Mouse (Mus musculus): ENCODE measurements at regions not wholly inside any gene's neighbourhood (a gene's known extent, or its start where the extent isn't known, plus 50 kb on each side); places are given as distances from the start of the nearest gene placed in this dataset.
"Not testable (repeated sequence)": the region's sequence is repeated elsewhere in the genome, so short reads cannot be mapped to it uniquely, and the experiment has no call there.

DNA sequence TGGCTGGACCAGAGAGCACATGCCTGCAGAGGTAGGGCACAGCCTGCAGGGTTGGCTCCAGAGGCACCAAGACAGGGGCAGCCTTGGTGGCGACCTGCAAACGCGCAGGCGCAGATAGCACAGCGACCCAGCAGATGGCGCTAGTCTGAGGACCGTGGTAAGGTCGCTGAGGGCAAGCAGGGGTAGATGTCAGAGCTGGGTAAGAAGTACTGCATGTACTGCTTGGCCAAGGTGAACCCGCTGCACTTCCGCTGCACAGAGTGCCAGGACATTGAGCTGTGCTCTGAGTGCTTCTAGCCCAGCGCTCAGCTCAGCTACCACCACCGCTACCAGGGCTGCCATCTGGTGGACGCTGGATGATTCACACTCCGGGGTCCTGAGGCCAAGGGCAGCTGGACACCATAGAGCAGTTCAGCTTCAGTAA lies 68.3 kb downstream of the Hsp90b1 start:
- not testable (repeated sequence) for H3K9me3 ChIP-seq (replicated peaks; ENCODE audit: control insufficient read depth, low read length); H3K9ac ChIP-seq (ENCODE audit: low read length); H3K36me3 ChIP-seq (ENCODE audit: control insufficient read depth, insufficient read depth, low read length); H3K4me1 ChIP-seq (ENCODE audit: control insufficient read depth, insufficient read depth, low read length); H3K27me3 ChIP-seq (replicated peaks; ENCODE audit: control insufficient read depth, insufficient read depth, low read length); H3K27ac ChIP-seq (ENCODE audit: low read depth, low read length)
- peak; percentile 69 for DNase-seq (ENCODE audit: low spot score)
- ATAC-seq = peak; percentile 77
- H3K4me2 ChIP-seq (ENCODE audit: low read length) = peak overlapping the region; percentile 43
- peak overlapping the region; percentile 19 for H3K4me3 ChIP-seq (ENCODE audit: low read depth, low read length)
- WGBS = 5% methylated on average over 14 of the region's 14 CpGs

DNA sequence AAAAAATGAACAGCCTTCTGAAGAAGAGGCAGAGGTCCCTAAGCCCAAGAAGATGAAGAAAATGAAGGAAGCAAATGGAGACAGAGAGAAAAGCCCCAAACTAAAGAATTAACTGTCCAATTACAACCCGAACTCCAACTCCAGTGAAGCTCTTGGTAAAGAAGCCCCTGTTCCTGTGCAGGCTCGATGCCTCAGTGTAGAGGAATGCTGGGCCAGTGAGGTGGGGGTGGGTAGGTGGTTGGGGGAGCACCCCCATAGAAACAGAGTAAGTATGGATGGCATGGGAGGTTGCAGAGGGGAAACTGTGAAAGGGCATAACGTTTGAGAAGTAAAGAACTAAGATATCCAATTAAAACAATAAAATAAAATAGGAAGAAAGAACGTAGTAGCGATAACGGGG lies 68.8 kb downstream of the Hsp90b1 start:
- not testable (repeated sequence) for H3K9ac ChIP-seq (ENCODE audit: low read length); DNase-seq (ENCODE audit: low spot score); H3K4me1 ChIP-seq (ENCODE audit: control insufficient read depth, insufficient read depth, low read length); H3K27me3 ChIP-seq (replicated peaks; ENCODE audit: control insufficient read depth, insufficient read depth, low read length); H3K27ac ChIP-seq (ENCODE audit: low read depth, low read length); H3K9me3 ChIP-seq (replicated peaks; ENCODE audit: control insufficient read depth, low read length); ATAC-seq; H3K36me3 ChIP-seq (ENCODE audit: control insufficient read depth, insufficient read depth, low read length)
- H3K4me2 ChIP-seq (ENCODE audit: low read length) = peak overlapping the region; percentile 43
- 0 out of 2 replicates have a peak overlapping the region, but pooled peaks have one; percentile 19 for H3K4me3 ChIP-seq (ENCODE audit: low read depth, low read length)
- 31% methylated on average over 6 of the region's 6 CpGs for WGBS

GRCm38 (mm10) chr10:86626734-86627133 lies 78.6 kb downstream of the Hsp90b1 start:
- H3K4me3 ChIP-seq (ENCODE audit: low read depth, low read length); H3K36me3 ChIP-seq (ENCODE audit: control insufficient read depth, insufficient read depth, low read length); ATAC-seq; H3K4me2 ChIP-seq (ENCODE audit: low read length); H3K27ac ChIP-seq (ENCODE audit: low read depth, low read length); H3K9ac ChIP-seq (ENCODE audit: low read length); H3K4me1 ChIP-seq (ENCODE audit: control insufficient read depth, insufficient read depth, low read length); H3K9me3 ChIP-seq (replicated peaks; ENCODE audit: control insufficient read depth, low read length); DNase-seq (ENCODE audit: low spot score); H3K27me3 ChIP-seq (replicated peaks; ENCODE audit: control insufficient read depth, insufficient read depth, low read length): not testable (repeated sequence)

- not testable (repeated sequence) for DNase-seq (ENCODE audit: low spot score); H3K27ac ChIP-seq (ENCODE audit: low read depth, low read length); H3K9me3 ChIP-seq (replicated peaks; ENCODE audit: control insufficient read depth, low read length); H3K4me3 ChIP-seq (ENCODE audit: low read depth, low read length); H3K4me1 ChIP-seq (ENCODE audit: control insufficient read depth, insufficient read depth, low read length); H3K9ac ChIP-seq (ENCODE audit: low read length); ATAC-seq; H3K4me2 ChIP-seq (ENCODE audit: low read length); H3K36me3 ChIP-seq (ENCODE audit: control insufficient read depth, insufficient read depth, low read length); H3K27me3 ChIP-seq (replicated peaks; ENCODE audit: control insufficient read depth, insufficient read depth, low read length)
- 84% methylated on average over 6 of the region's 6 CpGs for WGBS
Measured at GRCm38 (mm10) chr10:86617958-86618664, 87.2 kb downstream of the Hsp90b1 start.

GRCm38 (mm10) chr10:86612341-86612740 lies 93.0 kb downstream of the Hsp90b1 start:
- H3K27ac ChIP-seq (ENCODE audit: low read depth, low read length) = not testable (repeated sequence)

GRCm38 (mm10) chr10:86610027-86610426 lies 95.3 kb downstream of the Hsp90b1 start:
- ATAC-seq; DNase-seq (ENCODE audit: low spot score): not testable (repeated sequence)
- 64% methylated on average over 2 of the region's 2 CpGs for WGBS

More at GRCm38 (mm10) chr10:86612341-86612740, 93.0 kb downstream of the Hsp90b1 start:
- not testable (repeated sequence) for DNase-seq (ENCODE audit: low spot score); H3K36me3 ChIP-seq (ENCODE audit: control insufficient read depth, insufficient read depth, low read length); H3K27me3 ChIP-seq (replicated peaks; ENCODE audit: control insufficient read depth, insufficient read depth, low read length); H3K9ac ChIP-seq (ENCODE audit: low read length); H3K4me1 ChIP-seq (ENCODE audit: control insufficient read depth, insufficient read depth, low read length); H3K4me2 ChIP-seq (ENCODE audit: low read length); H3K4me3 ChIP-seq (ENCODE audit: low read depth, low read length); ATAC-seq; H3K9me3 ChIP-seq (replicated peaks; ENCODE audit: control insufficient read depth, low read length)
- 57% methylated on average over 1 of the region's 1 CpGs for WGBS

GRCm38 (mm10) chr10:86600843-86601242 lies 102.1 kb upstream of the Syn3 start:
- not testable (repeated sequence) for ATAC-seq; H3K4me1 ChIP-seq (ENCODE audit: control insufficient read depth, insufficient read depth, low read length); H3K36me3 ChIP-seq (ENCODE audit: control insufficient read depth, insufficient read depth, low read length); H3K9me3 ChIP-seq (replicated peaks; ENCODE audit: control insufficient read depth, low read length); H3K9ac ChIP-seq (ENCODE audit: low read length); H3K4me3 ChIP-seq (ENCODE audit: low read depth, low read length); H3K4me2 ChIP-seq (ENCODE audit: low read length); DNase-seq (ENCODE audit: low spot score); H3K27me3 ChIP-seq (replicated peaks; ENCODE audit: control insufficient read depth, insufficient read depth, low read length); H3K27ac ChIP-seq (ENCODE audit: low read depth, low read length)
- WGBS = 54% methylated on average over 7 of the region's 7 CpGs

More at GRCm38 (mm10) chr10:86610027-86610426, 95.3 kb downstream of the Hsp90b1 start:
- H3K4me1 ChIP-seq (ENCODE audit: control insufficient read depth, insufficient read depth, low read length); H3K9ac ChIP-seq (ENCODE audit: low read length); H3K4me2 ChIP-seq (ENCODE audit: low read length); H3K36me3 ChIP-seq (ENCODE audit: control insufficient read depth, insufficient read depth, low read length); H3K4me3 ChIP-seq (ENCODE audit: low read depth, low read length); H3K27me3 ChIP-seq (replicated peaks; ENCODE audit: control insufficient read depth, insufficient read depth, low read length); H3K27ac ChIP-seq (ENCODE audit: low read depth, low read length); H3K9me3 ChIP-seq (replicated peaks; ENCODE audit: control insufficient read depth, low read length): not testable (repeated sequence)

- H3K27me3 ChIP-seq (replicated peaks; ENCODE audit: control insufficient read depth, insufficient read depth, low read length); H3K4me3 ChIP-seq (ENCODE audit: low read depth, low read length); H3K4me2 ChIP-seq (ENCODE audit: low read length); H3K36me3 ChIP-seq (ENCODE audit: control insufficient read depth, insufficient read depth, low read length); H3K9me3 ChIP-seq (replicated peaks; ENCODE audit: control insufficient read depth, low read length); H3K27ac ChIP-seq (ENCODE audit: low read depth, low read length); DNase-seq (ENCODE audit: low spot score); ATAC-seq; H3K9ac ChIP-seq (ENCODE audit: low read length); H3K4me1 ChIP-seq (ENCODE audit: control insufficient read depth, insufficient read depth, low read length): not testable (repeated sequence)
- 91% methylated on average over 7 of the region's 7 CpGs for WGBS
Measured at GRCm38 (mm10) chr10:86599991-86600390, 101.3 kb upstream of the Syn3 start.

DNA sequence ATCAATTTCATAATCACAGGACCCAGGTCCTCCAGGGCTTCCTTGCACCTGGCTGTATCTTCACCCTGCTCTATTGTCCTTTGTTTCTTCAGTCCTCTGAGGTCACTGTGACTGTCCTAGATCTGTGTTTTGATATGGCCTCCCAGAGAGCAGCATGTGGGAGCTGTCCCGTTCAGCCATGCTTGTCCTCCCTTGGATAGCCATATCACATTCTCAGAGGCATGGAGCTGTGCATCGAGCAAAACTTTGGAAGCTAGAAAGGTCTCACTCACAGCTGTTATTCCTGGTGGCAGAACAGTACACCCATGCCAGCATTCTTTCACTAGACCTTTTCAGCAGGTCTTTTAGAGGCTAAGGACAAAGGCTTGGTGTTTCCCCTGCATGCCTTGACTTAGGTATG lies 91.5 kb upstream of the Syn3 start:
- not testable (repeated sequence) for H3K9me3 ChIP-seq (replicated peaks; ENCODE audit: control insufficient read depth, low read length); H3K27ac ChIP-seq (ENCODE audit: low read depth, low read length); H3K9ac ChIP-seq (ENCODE audit: low read length); H3K4me1 ChIP-seq (ENCODE audit: control insufficient read depth, insufficient read depth, low read length); DNase-seq (ENCODE audit: low spot score); H3K4me3 ChIP-seq (ENCODE audit: low read depth, low read length); H3K4me2 ChIP-seq (ENCODE audit: low read length); ATAC-seq; H3K36me3 ChIP-seq (ENCODE audit: control insufficient read depth, insufficient read depth, low read length); H3K27me3 ChIP-seq (replicated peaks; ENCODE audit: control insufficient read depth, insufficient read depth, low read length)
- 86% methylated on average over 2 of the region's 2 CpGs for WGBS

Measured in forebrain, embryonic 14.5 days (tissue).